Mouse (Mus musculus): ENCODE results near the gene Gm9837. TPM values are rescaled to one million over a fixed set of nuclear protein-coding genes. Genes with fewer than 3 reads are reported as not detected.

The Gm9837 gene
- polyA plus RNA-seq, 1 experiment from 2014 or later = not detected

- H3K4me1 ChIP-seq = peaks cover 24% of the 10 kb centered on the region
- peaks cover 75% of the 10 kb centered on the region for H3K27me3 ChIP-seq
- no peak overlapping the region for H3K4me2 ChIP-seq
- H3K9ac ChIP-seq = no peak overlapping the region
- H3K9me3 ChIP-seq = 0 out of 2 replicates have a peak, but pooled peaks cover 4% of the 10 kb centered on the region
- 83% methylated on average over 9 of the region's 9 CpGs for WGBS
- H3K27ac ChIP-seq = no peak overlapping the region
- ATAC-seq (ENCODE audit: low FRiP score) = no peak
- H3K4me3 ChIP-seq (replicated peaks) = no peak overlapping the region
- H3K36me3 ChIP-seq (replicated peaks) = no peaks in the 10 kb centered on the region
Measured at GRCm38 (mm10) chr11:53483159-53483891, 13.0 kb upstream of the Gm9837 start.

GRCm38 (mm10) chr11:53481088-53481730 is 10.9 kb upstream of the Gm9837 start:
- H3K4me3 ChIP-seq (replicated peaks) = no peak overlapping the region
- H3K9ac ChIP-seq = no peak overlapping the region
- peaks cover 65% of the 10 kb centered on the region for H3K27me3 ChIP-seq
- 0 out of 2 replicates have a peak, but pooled peaks cover 4% of the 10 kb centered on the region for H3K9me3 ChIP-seq
- WGBS = 78% methylated on average over 4 of the region's 4 CpGs
- no peaks in the 10 kb centered on the region for H3K36me3 ChIP-seq (replicated peaks)
- H3K4me2 ChIP-seq = no peak overlapping the region
- peaks cover 23% of the 10 kb centered on the region for H3K4me1 ChIP-seq
- no peak overlapping the region for H3K27ac ChIP-seq
- no peak for ATAC-seq (ENCODE audit: low FRiP score)

DNA sequence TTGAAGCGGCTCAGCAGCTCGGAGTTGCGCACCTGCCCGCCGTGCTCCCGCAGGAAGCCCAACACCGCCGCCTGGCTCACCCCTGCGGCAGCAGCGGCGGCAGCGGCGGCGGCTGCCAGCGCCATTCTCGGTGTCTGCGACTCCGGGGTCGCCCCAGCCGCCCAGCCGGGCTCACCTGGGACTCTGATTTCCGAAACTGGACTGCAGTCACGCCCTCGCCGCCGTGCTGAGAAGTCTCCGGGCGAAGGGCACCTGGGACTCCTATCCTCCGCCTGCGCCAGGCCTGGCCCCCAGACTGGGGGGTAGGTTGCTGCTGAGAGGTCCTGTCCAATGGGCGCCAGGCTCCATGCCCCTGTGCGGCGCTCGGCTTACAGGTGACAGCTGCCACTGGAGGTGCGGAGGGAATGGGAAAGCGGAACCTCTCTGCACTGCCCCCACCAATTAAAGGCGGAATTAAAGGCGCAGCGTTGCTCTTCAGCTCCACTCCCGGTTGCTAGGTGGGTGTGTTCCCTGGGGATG is 9.6 kb upstream of the Gm9837 start, which contains the start of the genes Gm9945 and Sowaha:
Gene Gm9945, plus strand, starts transcription at position 384 of the 519 bp plus-strand sequence.
Gene Sowaha, minus strand, starts transcription at position 492 of the 519 bp plus-strand sequence.
- Histone ChIP-seq H3K9ac (peak within 1 kb of the TSS; percentile 48), H3K4me2 (peak within 1 kb of the TSS; percentile 72), H3K4me3 (replicated peaks) (peak within 1 kb of the TSS; percentile 48), H3K4me1 (peaks cover 33% of the 10 kb centered on the region), H3K9me3 (0 out of 2 replicates have a peak, but pooled peaks cover 4% of the 10 kb centered on the region), H3K27ac (peak within 1 kb of the TSS; percentile 46; the same call in 1 of the 2 replicates), H3K27me3 (peaks cover 60% of the 10 kb centered on the region), H3K36me3 (replicated peaks) (no peaks in the 10 kb centered on the region)
- 5% methylated on average over 40 of the region's 40 CpGs for WGBS
- peak; percentile 40; the same call in 1 of the 2 replicates for ATAC-seq (ENCODE audit: low FRiP score)

DNA sequence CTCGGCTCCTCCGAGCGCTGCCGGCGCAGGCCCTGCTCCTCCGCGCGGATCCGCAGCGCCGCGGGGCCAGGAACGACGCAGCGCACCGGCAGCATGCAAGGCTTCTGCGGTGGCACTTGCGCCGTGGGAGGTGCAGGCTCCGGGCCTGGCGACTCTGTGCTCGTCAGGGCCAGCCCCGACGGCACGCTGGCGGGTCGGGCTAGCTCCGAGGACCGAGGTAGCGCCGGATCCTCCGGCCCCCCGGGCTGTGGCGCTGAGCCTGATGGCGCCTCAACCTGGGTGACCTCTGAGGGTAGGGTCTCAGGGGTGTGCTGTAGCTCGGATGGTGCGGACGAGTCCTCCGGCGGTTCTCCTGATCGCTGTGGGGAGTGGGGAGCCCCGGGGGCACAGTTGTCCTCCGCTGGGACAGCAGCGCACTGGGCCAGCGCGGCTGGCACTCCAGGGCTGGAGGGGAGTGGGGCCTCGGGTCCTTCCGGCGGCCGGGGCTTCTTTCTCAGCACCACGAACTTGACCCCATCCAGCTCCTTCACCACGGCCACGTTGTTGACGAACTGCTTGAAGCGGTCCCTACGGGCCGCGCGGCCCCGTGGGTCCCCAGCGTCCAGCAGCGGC is 9.0 kb upstream of the Gm9837 start:
- peak overlapping the region; percentile 72 for H3K4me2 ChIP-seq
- peaks cover 33% of the 10 kb centered on the region for H3K4me1 ChIP-seq
- peak overlapping the region; percentile 48 for H3K9ac ChIP-seq
- peaks cover 62% of the 10 kb centered on the region for H3K27me3 ChIP-seq
- H3K27ac ChIP-seq = peak overlapping the region; percentile 46; the same call in 1 of the 2 replicates
- peak overlapping the region; percentile 48 for H3K4me3 ChIP-seq (replicated peaks)
- H3K9me3 ChIP-seq = 0 out of 2 replicates have a peak, but pooled peaks cover 4% of the 10 kb centered on the region
- H3K36me3 ChIP-seq (replicated peaks) = no peaks in the 10 kb centered on the region
- ATAC-seq (ENCODE audit: low FRiP score) = 0 out of 2 replicates have a peak, but pooled peaks have one; percentile 39
- 1% methylated on average over 62 of the region's 62 CpGs for WGBS

GRCm38 (mm10) chr11:53478383-53479170 is 8.3 kb upstream of the Gm9837 start:
- Histone ChIP-seq H3K9ac (peak overlapping the region; percentile 48; the same call in 1 of the 2 replicates), H3K4me2 (peak overlapping the region; percentile 72), H3K4me1 (peaks cover 33% of the 10 kb centered on the region), H3K27me3 (peaks cover 66% of the 10 kb centered on the region), H3K36me3 (replicated peaks) (no peaks in the 10 kb centered on the region), H3K9me3 (0 out of 2 replicates have a peak, but pooled peaks cover 4% of the 10 kb centered on the region), H3K4me3 (replicated peaks) (peak overlapping the region; percentile 48), H3K27ac (no peak overlapping the region)
- ATAC-seq (ENCODE audit: low FRiP score) = no peak
- WGBS = 4% methylated on average over 74 of the region's 79 CpGs

GRCm38 (mm10) chr11:53477833-53478232 is 7.6 kb upstream of the Gm9837 start:
- ATAC-seq (ENCODE audit: low FRiP score) = no peak
- Histone ChIP-seq H3K4me3 (replicated peaks) (0 out of 2 replicates have a peak overlapping the region, but pooled peaks have one; percentile 48), H3K9ac (no peak overlapping the region), H3K4me1 (peaks cover 33% of the 10 kb centered on the region), H3K9me3 (0 out of 2 replicates have a peak, but pooled peaks cover 4% of the 10 kb centered on the region), H3K27me3 (peaks cover 65% of the 10 kb centered on the region), H3K27ac (no peak overlapping the region), H3K4me2 (no peak overlapping the region), H3K36me3 (replicated peaks) (no peaks in the 10 kb centered on the region)
- WGBS = 55% methylated on average over 7 of the region's 7 CpGs

DNA sequence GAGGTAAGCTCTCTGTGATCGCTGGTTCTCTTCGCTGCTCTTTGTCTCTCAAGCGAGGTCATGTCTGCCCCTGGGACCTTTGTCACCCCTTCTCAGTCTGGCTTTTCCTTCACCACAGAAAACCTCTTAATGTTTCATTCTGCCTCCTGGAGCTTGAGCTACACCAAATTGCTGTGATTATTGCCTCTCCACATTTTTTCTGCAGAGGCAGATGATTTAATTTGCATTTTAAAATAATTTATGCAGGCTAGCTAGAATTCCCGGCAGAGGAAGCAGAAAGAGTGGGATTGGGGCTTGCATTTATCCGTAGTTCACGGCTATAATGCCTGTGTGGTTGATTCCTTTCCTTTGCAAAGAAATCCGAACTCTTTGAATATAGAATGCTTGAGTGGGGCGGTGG is 5.3 kb upstream of the Gm9837 start:
- Histone ChIP-seq H3K4me3 (replicated peaks) (no peak overlapping the region), H3K27me3 (peaks cover 61% of the 10 kb centered on the region), H3K9ac (no peak overlapping the region), H3K4me1 (peaks cover 40% of the 10 kb centered on the region), H3K4me2 (peak overlapping the region; percentile 32), H3K36me3 (replicated peaks) (no peaks in the 10 kb centered on the region), H3K9me3 (0 out of 2 replicates have a peak, but pooled peaks cover 4% of the 10 kb centered on the region), H3K27ac (peak overlapping the region; percentile 79)
- ATAC-seq (ENCODE audit: low FRiP score) = 0 out of 2 replicates have a peak, but pooled peaks have one; percentile 27
- 17% methylated on average over 8 of the region's 8 CpGs for WGBS

DNA sequence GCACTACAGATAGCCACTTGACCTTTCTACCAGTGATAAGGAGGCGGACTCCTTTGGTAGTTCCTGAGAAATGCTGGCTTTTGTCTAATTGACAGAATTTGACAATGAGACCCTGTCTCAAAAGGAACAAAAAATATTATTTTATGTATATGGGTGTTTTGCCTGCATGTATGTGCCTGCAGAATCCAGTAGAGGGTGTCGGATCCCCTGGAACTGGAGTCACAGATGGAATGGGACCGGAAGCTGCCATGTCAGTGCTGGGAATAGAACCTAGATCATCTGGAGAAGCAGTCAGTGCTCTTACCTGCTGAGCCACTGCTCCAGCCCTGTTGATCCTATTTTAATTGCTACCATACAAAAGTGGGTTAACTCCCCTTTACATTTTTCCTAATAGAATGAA is 2.4 kb upstream of the Gm9837 start:
- H3K4me1 ChIP-seq = peaks cover 35% of the 10 kb centered on the region
- no peak overlapping the region for H3K9ac ChIP-seq
- peaks cover 47% of the 10 kb centered on the region for H3K27me3 ChIP-seq
- no peak for ATAC-seq (ENCODE audit: low FRiP score)
- no peak overlapping the region for H3K27ac ChIP-seq
- no peak overlapping the region for H3K4me2 ChIP-seq
- H3K9me3 ChIP-seq = no peaks in the 10 kb centered on the region
- H3K36me3 ChIP-seq (replicated peaks) = no peaks in the 10 kb centered on the region
- 87% methylated on average over 3 of the region's 3 CpGs for WGBS
- H3K4me3 ChIP-seq (replicated peaks) = no peak overlapping the region

- H3K36me3 ChIP-seq (replicated peaks) = no peaks in the 10 kb centered on the region
- peak overlapping the region; percentile 57 for H3K4me2 ChIP-seq
- peaks cover 30% of the 10 kb centered on the region for H3K4me1 ChIP-seq
- no peak for ATAC-seq (ENCODE audit: low FRiP score)
- no peak overlapping the region for H3K9ac ChIP-seq
- H3K27me3 ChIP-seq = peaks cover 75% of the 10 kb centered on the region
- H3K27ac ChIP-seq = no peak overlapping the region
- no peaks in the 10 kb centered on the region for H3K9me3 ChIP-seq
- 31% methylated on average over 16 of the region's 16 CpGs for WGBS
- H3K4me3 ChIP-seq (replicated peaks) = no peak overlapping the region
Measured at GRCm38 (mm10) chr11:53469294-53469967, 848 bp downstream of the Gm9837 start.

GRCm38 (mm10) chr11:53466231-53466971 is 3.9 kb downstream of the Gm9837 start:
- no peak overlapping the region for H3K27ac ChIP-seq
- peak overlapping the region; percentile 49 for H3K4me2 ChIP-seq
- H3K27me3 ChIP-seq = peaks cover 86% of the 10 kb centered on the region
- WGBS = 6% methylated on average over 40 of the region's 40 CpGs
- H3K4me3 ChIP-seq (replicated peaks) = peak overlapping the region; percentile 30
- no peaks in the 10 kb centered on the region for H3K36me3 ChIP-seq (replicated peaks)
- ATAC-seq (ENCODE audit: low FRiP score) = peak; percentile 39; the same call in 1 of the 2 replicates
- no peaks in the 10 kb centered on the region for H3K9me3 ChIP-seq
- H3K9ac ChIP-seq = peak overlapping the region; percentile 47; the same call in 1 of the 2 replicates
- H3K4me1 ChIP-seq = peaks cover 40% of the 10 kb centered on the region
